Mouse (Mus musculus): ENCODE data around the gene Enoph1. TPM values are rescaled to one million over a fixed set of nuclear protein-coding genes. Genes with fewer than 3 reads are reported as not detected.

The Enoph1 gene
- total RNA-seq, 2 experiments from 2014 or later = 9.0 to 10.5 TPM

GRCm38 (mm10) chr5:100040281-100040784 is 548 bp downstream of the Enoph1 start:
- no peak for DNase-seq

DNA sequence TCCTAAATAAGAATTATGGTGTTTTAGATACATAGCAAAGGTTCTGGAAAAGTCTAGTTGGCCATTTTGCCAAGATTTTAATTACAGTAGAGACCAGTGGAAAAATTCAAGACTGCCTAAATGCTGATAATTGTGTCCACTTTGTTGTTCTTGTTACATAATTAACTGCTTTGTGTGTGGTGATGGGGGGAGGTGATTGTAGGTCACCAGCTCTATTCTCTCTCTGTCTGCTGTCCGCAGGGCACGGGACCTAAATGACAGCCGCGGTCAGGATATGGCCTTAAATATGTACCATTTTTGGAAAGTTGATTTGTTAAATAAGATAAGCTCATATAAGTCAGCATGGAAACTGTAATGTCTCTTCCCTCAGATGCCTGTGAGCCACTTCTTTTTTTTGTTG is 1.5 kb downstream of the Enoph1 start:
- DNase-seq = no peak

DNA sequence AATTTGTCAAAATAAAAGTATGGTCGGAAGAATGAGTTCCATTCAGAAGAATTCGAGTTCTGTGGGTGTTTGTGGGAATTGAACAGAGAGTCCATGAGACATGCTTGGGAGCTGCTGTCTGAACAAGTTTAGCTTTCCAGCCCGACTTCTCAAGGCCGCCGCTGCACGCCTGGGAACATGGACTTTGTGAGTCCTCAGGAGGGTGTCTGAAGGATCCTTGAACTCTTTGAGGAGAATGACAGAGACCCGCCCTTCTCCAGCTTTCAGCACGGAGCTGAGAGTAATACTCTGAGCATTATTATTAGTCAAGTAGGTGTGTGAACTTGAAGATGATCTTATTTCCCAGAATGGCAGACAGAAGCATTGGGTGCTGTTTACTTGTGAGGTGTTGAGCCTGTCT is 2.7 kb downstream of the Enoph1 start:
- no peak for DNase-seq

DNA sequence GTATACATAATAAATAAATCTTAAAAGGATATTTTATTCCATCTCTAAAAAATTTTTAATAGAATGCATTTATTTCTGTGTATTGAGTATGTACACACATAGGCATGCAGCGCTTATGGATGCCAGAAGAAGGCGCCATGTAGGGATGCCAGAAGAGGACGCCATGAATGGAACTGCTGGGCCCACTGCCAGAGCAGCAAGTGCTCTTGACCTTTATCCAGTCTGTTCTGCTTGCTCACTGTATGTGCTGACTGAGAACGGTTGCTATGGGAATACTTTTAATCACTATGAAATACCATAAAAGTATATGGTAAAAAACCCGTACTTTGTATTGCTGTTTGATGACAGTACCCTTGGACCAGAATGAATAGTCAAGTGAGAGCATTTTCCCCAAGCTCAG is 3.6 kb downstream of the Enoph1 start:
- no peak for DNase-seq

DNA sequence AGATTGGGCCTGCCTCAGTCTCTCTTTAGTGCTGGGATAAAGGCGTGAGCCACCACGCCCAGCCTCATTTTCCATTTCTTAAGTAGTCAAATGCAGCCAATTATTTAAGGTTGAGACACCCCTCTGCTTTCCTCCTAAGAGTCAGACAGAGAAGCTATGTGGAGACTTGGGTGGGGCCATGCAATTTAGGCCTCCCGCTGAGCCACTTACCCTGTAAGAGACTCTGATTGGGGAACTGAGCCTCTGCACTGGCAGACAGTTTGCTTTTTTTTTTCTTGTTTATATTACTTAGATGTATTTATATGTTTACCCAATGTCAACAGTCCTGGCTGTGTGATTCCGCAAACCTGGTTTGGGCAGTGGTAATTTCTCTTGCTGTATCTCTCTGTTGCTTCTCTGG is 4.2 kb downstream of the Enoph1 start:
- no peak for DNase-seq

GRCm38 (mm10) chr5:100044621-100045020 is 4.8 kb downstream of the Enoph1 start:
- no peak for DNase-seq

GRCm38 (mm10) chr5:100046096-100046495 is 6.3 kb downstream of the Enoph1 start:
- no peak for DNase-seq

DNA sequence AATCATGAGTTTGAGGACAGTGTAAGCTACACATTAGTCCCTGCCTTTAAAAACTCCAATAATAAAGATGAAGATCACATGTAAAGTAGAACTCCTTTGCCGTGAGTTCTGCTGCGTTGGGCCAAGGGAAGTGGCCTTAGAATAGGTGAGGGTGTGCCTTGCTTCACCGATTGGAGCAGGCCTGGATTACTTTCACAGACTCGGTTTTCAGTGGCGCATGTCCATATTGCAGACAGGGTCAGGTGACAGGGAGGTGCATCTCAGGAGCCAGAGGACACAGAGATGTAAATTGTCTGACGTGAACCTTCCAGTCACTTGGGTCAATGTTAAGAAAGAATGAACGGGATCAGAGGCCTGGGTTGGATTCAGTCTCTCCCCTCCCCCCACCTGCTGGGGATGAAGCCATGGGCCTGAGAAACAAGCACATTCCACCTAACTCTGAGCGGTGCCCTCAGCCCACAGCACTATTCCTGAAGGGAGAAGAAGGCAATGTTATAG is 7.4 kb downstream of the Enoph1 start:
- no peak for DNase-seq

GRCm38 (mm10) chr5:100047871-100048270 is 8.1 kb downstream of the Enoph1 start:
- no peak for DNase-seq

- DNase-seq = no peak
Measured at GRCm38 (mm10) chr5:100049904-100050303, 10.1 kb downstream of the Enoph1 start.

- no peak for DNase-seq
Measured at GRCm38 (mm10) chr5:100052728-100053127, 12.9 kb downstream of the Enoph1 start.

DNA sequence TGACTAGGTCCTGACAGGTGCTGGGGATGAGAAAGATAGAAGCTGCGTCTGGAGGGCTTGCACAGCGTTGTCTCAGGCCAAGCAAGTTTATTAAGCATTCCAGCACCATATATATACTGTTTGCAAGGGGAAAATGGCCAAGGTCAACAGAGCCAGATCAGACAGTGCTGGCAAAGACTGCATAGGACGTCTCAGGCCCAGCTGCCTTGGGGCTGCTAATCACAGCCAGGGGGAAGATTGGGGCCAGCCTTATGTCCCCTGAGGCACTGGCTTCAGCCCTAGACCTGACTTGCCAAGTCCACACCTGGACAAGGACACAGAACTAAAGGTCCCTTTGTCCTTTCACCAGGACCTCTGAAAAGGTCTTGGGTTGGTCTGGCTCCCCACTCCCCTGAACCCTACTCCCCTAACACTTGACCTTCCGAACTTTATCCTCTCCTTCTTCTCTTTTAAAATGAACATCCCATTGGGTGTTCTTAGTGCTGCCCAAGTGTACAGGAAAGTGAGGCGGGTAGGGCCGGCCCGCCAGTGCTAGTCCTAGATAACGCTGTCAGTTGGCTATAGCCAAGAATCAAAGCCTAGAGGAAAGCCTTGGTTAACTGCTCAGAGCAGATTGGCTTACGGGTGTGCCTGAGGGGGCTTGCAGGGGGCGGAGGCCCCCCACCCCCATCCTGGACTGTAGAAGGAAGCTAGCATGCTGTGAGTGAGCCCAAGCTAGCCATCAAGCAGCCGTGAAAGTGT is 15.2 kb downstream of the Enoph1 start:
- no peak for DNase-seq

DNA sequence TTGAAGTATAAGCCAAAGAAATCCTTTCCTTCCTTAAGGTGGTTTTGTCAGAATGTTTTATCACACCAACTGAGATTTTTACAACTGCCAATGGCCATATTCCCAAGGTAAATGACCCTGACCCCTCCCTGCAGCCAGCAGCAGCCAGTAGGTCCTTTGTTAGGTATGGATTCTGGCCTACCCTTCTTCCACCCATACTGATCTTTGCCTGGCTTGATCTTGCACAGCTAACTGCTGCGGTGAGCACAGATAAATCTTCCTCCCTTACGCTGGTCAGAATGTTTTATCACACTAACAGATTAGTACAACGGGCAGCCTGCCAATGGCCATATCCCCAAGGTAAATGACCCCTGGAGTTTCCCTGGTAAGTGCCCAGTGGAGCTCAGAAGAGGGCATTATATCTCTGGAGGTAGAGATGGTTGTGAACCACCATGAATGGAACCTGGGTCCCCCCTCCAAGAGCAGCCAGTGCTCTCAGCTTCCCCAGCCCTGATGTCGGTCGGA is 16.1 kb downstream of the Enoph1 start:
- no peak for DNase-seq

DNA sequence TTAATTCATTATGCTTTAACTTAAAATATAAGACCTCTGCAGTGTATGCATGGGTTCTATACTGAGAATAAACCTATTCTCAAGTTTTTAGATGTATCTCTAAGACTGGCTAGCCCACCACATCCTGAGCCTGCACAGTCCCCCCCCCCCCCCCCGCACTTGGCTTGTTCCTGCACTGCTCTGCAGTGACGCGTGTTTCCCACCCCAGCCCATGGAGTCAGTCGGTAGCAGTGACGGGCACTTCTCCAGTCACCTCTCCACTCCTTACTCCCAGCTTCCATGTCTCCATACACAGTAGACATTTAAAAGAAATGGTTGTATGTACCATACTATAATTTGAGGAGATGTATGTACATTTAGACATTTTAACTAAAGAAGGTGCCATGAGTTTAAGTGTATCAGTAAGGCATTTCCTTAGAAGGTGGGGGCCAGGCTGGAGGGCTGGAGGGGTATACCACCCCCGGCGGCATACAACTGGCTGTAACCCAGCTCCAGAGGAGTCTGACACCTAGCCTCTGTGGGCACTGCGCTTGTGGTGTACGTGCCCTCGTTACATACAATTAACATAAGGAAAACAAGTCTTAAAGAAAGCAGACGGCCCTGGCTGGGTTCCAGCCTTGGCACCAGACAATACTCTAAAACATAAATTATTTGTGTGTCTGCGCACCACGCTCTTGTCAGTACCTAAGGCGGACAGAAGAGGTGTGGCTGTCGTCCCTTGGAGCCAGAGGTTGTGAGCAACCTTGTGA is 17.9 kb downstream of the Enoph1 start:
- DNase-seq = no peak

- DNase-seq = no peak
Measured at GRCm38 (mm10) chr5:100058729-100059128, 18.9 kb downstream of the Enoph1 start.

GRCm38 (mm10) chr5:100059326-100059725 is 19.5 kb downstream of the Enoph1 start:
- no peak for DNase-seq

DNA sequence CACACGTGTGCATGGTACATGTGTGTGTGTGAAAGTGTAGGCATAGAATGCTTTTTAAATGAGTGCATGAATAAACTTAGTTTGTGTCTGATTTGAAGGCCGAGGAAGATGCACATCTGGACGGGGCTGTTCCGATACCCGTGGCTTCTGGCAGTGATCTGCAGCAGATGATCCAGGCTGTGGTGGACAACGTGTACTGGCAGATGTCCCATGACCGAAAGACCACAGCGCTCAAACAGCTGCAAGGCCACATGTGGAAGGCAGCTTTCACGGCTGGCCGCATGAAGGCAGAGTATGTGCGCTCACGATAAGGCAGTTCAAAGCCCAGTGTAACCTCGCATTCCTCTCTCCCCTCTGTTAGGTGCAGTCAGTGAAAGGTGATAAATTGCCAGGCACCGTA is 21.1 kb downstream of the Enoph1 start:
- no peak for DNase-seq

- no peak for DNase-seq
Measured at GRCm38 (mm10) chr5:100067579-100067978, 27.8 kb downstream of the Enoph1 start.

- no peak for DNase-seq
Measured at GRCm38 (mm10) chr5:100069526-100069925, 29.7 kb downstream of the Enoph1 start.

DNA sequence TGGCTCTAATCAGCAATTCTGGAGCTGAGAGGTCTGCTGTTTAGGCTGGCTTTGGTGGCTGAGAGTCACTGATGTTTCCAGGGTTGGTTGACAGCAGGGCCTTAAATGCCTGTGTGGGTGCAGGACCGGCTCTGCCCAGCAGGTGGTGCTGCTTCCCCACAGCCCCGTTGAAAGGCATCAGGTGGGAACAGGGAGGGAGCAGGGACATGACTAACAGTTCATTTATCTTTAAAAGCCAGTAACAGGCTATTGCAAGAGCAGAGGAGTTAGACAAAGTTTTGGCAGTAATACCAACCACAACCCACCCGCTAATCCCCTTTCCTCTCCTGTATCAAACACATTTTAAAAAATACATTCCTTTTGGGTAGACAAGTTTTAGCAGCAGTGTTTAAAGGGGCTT is 30.5 kb downstream of the Enoph1 start:
- peak; percentile 86 for DNase-seq

DNA sequence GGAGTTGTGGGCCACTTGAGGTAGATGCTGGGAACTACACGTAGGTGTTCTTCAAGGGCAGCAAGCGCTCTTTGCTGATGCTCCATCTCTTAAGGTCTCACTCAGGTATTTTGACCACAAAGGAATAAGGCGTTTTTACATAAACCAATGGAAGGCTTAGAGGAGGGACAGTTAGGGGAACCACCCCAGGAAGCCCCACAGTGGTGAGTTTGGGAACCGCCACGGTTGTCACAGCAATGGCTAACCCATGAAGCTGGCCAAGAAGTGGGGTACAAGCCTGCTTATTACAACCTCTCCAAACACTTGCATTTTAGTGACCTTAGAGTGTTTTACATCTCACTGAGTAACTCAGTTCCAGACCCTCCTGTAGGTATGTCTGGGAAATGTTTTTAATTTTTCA is 31.8 kb downstream of the Enoph1 start:
- no peak for DNase-seq

DNA sequence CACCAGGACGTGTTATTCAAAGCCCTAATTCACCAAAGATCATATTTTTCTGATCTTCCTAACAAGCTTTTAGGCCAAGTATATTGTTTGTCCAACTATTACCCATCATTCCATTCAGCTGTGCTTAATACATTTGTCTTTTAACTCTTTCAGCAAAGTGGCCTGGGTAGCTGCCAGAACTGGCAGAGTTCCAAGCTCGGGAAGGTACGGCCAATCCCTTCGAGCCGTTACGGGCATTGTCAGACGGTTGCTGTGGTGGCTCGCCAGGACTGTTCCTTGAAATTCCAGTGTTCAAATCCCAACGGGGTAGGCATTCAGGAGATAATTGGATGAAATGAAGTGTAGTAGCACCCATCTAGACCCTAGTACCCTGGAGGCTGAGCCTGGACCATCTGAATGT is 32.8 kb downstream of the Enoph1 start:
- no peak for DNase-seq

DNA sequence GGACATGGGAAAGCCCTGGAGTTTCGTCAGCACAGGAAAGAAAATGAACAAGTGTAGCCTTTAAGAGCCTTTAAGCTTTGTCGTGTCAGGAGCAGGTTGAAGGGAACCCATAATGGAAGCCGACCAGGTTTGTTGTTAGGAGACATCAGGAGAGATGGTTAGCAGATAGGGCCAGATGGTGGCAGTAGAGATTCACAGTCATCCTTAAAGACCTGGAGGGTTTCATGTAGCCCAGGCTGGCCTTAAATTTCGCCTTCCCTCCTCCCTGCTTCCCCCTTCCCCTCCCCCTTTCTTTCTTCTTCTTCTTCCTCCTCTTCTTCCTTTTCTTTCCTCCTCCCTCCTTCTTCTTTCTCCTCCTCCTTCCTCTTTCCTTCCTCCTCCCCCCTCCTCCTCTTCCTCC is 34.8 kb downstream of the Enoph1 start:
- DNase-seq = no peak

All from gastrocnemius, postnatal 10 days (tissue).